Mouse (Mus musculus): ENCODE results near the gene Irf3. TPM values are rescaled to one million over a fixed set of nuclear protein-coding genes. Genes with fewer than 3 reads are reported as not detected.

The Irf3 gene
- total RNA-seq, 1 experiment = 45.9 TPM

DNA sequence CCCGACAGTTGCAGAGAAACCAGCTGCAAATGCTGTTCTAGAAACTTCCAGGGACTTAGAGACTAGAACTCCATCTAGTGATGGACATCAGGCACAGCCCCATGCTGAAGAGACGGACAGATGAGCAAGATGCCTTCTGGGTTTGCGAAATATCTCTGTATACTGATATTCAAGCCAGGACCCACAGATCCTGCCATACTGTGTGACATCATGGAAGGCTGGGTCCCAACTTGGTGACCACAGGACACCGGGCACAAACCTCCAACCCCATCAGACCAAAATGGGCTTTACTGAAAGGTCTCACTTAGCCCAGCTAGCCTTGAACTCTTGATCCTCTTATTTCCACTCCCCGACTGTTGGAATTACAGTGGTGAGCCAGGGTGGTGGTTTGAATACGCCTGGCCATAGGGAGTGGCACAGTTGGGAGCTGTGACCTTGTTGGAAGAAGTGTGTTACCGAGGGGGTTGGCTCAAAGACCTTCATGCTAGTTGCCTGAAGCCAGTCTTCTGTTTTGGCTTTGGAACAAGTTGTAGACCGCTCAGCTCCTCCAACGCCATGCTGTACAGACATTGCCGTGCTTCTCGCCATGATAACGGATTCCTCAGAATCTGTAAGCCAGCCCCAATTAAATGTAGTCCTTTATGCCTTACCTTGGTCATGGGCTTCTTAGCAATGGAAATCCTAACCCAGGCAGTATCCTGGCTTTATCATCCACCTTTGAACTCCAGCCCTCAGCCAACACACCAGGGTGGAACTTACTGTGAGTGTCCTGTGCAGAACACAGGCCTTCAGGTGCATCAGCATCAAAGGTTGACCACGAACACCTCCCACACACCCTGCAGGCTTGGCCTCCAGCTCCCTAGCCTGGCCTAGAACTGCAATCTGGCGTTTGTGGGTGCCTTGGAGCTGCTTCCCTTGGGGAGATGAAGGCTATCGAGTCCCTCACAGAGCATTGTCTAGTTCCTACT, 27.1 kb downstream of the Irf3 start:
- peaks cover 23% of the 10 kb centered on the region for H3K36me3 ChIP-seq (ENCODE audit: control insufficient read depth, insufficient read depth, low read length, poor library complexity, severe bottlenecking)

DNA sequence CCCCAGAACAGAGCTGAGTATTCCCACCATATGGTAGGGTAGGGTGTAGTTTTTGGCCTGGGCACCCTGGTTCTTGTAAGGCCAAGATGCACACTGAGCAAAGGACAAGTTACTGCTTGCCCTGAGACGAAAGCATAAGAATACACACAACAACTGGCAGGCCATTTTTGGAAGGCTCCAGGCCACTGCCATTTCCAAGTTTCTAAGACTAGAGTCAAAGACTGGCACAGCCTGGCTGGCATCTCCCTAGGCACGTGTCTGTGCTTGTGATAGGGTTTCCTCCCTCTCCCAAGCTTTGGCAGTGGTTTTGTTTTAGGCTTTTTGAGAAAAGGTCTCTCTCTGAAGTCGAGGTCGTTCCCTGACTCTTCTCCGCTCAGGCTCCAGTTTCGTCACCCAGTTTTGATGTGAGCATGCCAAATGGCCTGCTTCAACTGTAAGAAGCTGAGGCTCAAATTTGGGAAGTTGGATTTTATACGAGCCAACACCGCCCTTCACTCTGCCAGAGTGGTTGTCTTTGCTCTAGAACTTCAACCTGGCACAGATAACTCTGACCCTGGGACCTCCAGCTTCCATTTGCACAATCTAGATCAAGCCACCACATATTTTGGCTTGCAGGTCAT, 28.3 kb downstream of the Irf3 start:
- Histone ChIP-seq H3K36me3 (ENCODE audit: control insufficient read depth, insufficient read depth, low read length, poor library complexity, severe bottlenecking) (peaks cover 30% of the 10 kb centered on the region), H3K9me3 (ENCODE audit: control insufficient read depth, insufficient read depth, low read depth, low read length) (no peaks in the 10 kb centered on the region), H3K4me3 (ENCODE audit: insufficient read depth in 1 of 2, low read depth in 1 of 2, low read length in 2 of 2, poor library complexity in 1 of 2, severe bottlenecking in 1 of 2) (no peak overlapping the region), H3K27ac (ENCODE audit: insufficient read depth, low read depth, low read length, poor library complexity, severe bottlenecking) (no peak overlapping the region), H3K4me1 (ENCODE audit: control insufficient read depth in 2 of 2, insufficient read depth in 2 of 2, low read length in 2 of 2, poor library complexity in 1 of 2) (peaks cover 0 to 11% of the 10 kb centered on the region in 2 experiments; a peak in 1 of 4 replicates), H3K9ac (ENCODE audit: insufficient read depth, low read depth, low read length, poor library complexity, severe bottlenecking) (no peak overlapping the region)
- DNase-seq (ENCODE audit: low read depth, low spot score) = no peak
- in situ Hi-C loops (cut with MboI; ENCODE audit: low sequenced_read_pairs in 2 of 2, unreplicated experiment in 2 of 2) = no loop called here
- TF ChIP-seq CHD2 (IDR thresholded peaks at IDR 0.05; ENCODE audit: low read depth, low read length) (no peak), HCFC1 (IDR thresholded peaks at IDR 0.05; ENCODE audit: borderline replicate concordance, insufficient read depth, low read length) (no peak), MAFK (IDR thresholded peaks at IDR 0.05; ENCODE audit: insufficient read depth, low read depth, low read length) (no peak)

More for the DNA sequence above, 27.1 kb downstream of the Irf3 start:
- Histone ChIP-seq H3K9ac (ENCODE audit: insufficient read depth, low read depth, low read length, poor library complexity, severe bottlenecking) (no peak overlapping the region), H3K4me3 (ENCODE audit: insufficient read depth in 1 of 2, low read depth in 1 of 2, low read length in 2 of 2, poor library complexity in 1 of 2, severe bottlenecking in 1 of 2) (no peak overlapping the region), H3K27ac (ENCODE audit: insufficient read depth, low read depth, low read length, poor library complexity, severe bottlenecking) (no peak overlapping the region), H3K4me1 (ENCODE audit: control insufficient read depth in 2 of 2, insufficient read depth in 2 of 2, low read length in 2 of 2, poor library complexity in 1 of 2) (peaks cover 0 to 12% of the 10 kb centered on the region in 2 experiments; a peak in 1 of 4 replicates), H3K9me3 (ENCODE audit: control insufficient read depth, insufficient read depth, low read depth, low read length) (no peaks in the 10 kb centered on the region)
- no peak for TF ChIP-seq CHD2 (IDR thresholded peaks at IDR 0.05; ENCODE audit: low read depth, low read length)
- no peak for TF ChIP-seq ZNF384 (IDR thresholded peaks at IDR 0.05; ENCODE audit: low read depth, low read length)
- no peak for TF ChIP-seq ZC3H11A (IDR thresholded peaks at IDR 0.05; ENCODE audit: borderline replicate concordance, low read depth, low read length)
- no peak for TF ChIP-seq HCFC1 (IDR thresholded peaks at IDR 0.05; ENCODE audit: borderline replicate concordance, insufficient read depth, low read length)
- TF ChIP-seq MAFK (IDR thresholded peaks at IDR 0.05; ENCODE audit: insufficient read depth, low read depth, low read length) = no peak
- in situ Hi-C loops (cut with MboI; ENCODE audit: low sequenced_read_pairs in 2 of 2, unreplicated experiment in 2 of 2) = no loop called here
- no peak for DNase-seq (ENCODE audit: low read depth, low spot score)

DNA sequence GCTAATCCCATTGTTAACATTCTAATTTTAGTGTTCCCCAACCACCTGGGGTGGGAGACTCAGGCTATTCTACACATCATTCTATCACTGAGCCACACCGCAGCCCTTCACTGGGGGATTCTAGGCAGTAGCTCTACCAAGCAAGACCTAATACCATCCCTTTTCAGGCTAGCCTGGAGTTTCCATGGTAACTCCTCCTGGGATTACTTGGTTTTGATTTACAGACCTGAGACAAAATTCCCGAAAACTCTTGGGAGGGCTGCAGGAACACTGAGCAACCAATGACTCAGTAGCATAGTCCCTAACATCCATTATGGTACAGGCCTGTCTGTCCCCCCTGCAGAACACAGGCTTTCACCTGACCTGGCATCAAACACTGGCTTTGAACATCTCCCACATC, 28.8 kb downstream of the Irf3 start:
- Histone ChIP-seq H3K4me3 (ENCODE audit: insufficient read depth in 1 of 2, low read depth in 1 of 2, low read length in 2 of 2, poor library complexity in 1 of 2, severe bottlenecking in 1 of 2) (no peak overlapping the region), H3K4me1 (ENCODE audit: control insufficient read depth in 2 of 2, insufficient read depth in 2 of 2, low read length in 2 of 2, poor library complexity in 1 of 2) (peaks cover 0 to 11% of the 10 kb centered on the region in 2 experiments; a peak in 1 of 4 replicates), H3K36me3 (ENCODE audit: control insufficient read depth, insufficient read depth, low read length, poor library complexity, severe bottlenecking) (peaks cover 35% of the 10 kb centered on the region), H3K9me3 (ENCODE audit: control insufficient read depth, insufficient read depth, low read depth, low read length) (no peaks in the 10 kb centered on the region), H3K27ac (ENCODE audit: insufficient read depth, low read depth, low read length, poor library complexity, severe bottlenecking) (no peak overlapping the region), H3K9ac (ENCODE audit: insufficient read depth, low read depth, low read length, poor library complexity, severe bottlenecking) (no peak overlapping the region)
- in situ Hi-C loops (cut with MboI; ENCODE audit: low sequenced_read_pairs in 2 of 2, unreplicated experiment in 2 of 2) = no loop called here
- TF ChIP-seq MAFK (IDR thresholded peaks at IDR 0.05; ENCODE audit: insufficient read depth, low read depth, low read length) (no peak), CHD2 (IDR thresholded peaks at IDR 0.05; ENCODE audit: low read depth, low read length) (no peak), ZNF384 (IDR thresholded peaks at IDR 0.05; ENCODE audit: low read depth, low read length) (no peak)
- DNase-seq (ENCODE audit: low read depth, low spot score) = no peak

DNA sequence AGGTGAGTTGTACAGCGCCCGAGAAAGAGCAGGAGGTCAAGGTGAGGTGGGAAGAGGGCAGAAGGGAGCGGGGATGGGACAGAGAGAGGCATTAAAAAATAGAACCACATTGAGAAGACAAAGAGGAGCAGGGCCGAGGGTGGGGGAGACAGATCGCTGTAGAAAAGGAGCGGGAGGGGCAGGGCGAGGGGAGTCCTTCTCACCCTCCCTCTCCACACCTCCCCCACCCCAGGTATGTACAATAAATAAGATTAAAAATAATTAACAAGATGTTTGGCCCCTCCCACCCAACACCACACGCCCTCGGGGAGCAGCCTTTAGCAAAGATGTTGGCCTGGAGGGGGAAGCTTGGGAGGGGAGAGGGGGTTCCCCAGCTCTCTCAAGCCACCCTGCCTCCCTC, 30.3 kb downstream of the Irf3 start:
- Histone ChIP-seq H3K9ac (ENCODE audit: insufficient read depth, low read depth, low read length, poor library complexity, severe bottlenecking) (no peak overlapping the region), H3K4me3 (ENCODE audit: insufficient read depth in 1 of 2, low read depth in 1 of 2, low read length in 2 of 2, poor library complexity in 1 of 2, severe bottlenecking in 1 of 2) (no peak overlapping the region), H3K9me3 (ENCODE audit: control insufficient read depth, insufficient read depth, low read depth, low read length) (no peaks in the 10 kb centered on the region), H3K4me1 (ENCODE audit: control insufficient read depth in 2 of 2, insufficient read depth in 2 of 2, low read length in 2 of 2, poor library complexity in 1 of 2) (peaks cover 0 to 11% of the 10 kb centered on the region in 2 experiments; a peak in 1 of 4 replicates), H3K36me3 (ENCODE audit: control insufficient read depth, insufficient read depth, low read length, poor library complexity, severe bottlenecking) (peaks cover 44% of the 10 kb centered on the region), H3K27ac (ENCODE audit: insufficient read depth, low read depth, low read length, poor library complexity, severe bottlenecking) (peak overlapping the region; percentile 25; the same call in 1 of the 2 replicates)
- DNase-seq (ENCODE audit: low read depth, low spot score) = no peak
- no peak for TF ChIP-seq ZC3H11A (IDR thresholded peaks at IDR 0.05; ENCODE audit: borderline replicate concordance, low read depth, low read length)
- in situ Hi-C loops (cut with MboI; ENCODE audit: low sequenced_read_pairs in 2 of 2, unreplicated experiment in 2 of 2) = no loop called here
